Mouse (Mus musculus): Measurements from ENCODE around the gene Mesd.
A peak's percentile ranks its signal among the peaks of the same experiment; 100 is the strongest.

Mesd gene

GRCm38 (mm10) chr7:83884021-83884658 lies at the start of gene Mesd, which contains the start of gene Tlnrd1:
Gene Mesd (plus strand): TSS chr7:83884466.
Gene Tlnrd1 (minus strand): TSS chr7:83884305.
- DNase-seq, result peak; percentile 87

GRCm38 (mm10) chr7:83838525-83839224 lies 45.6 kb upstream of the Mesd start:
- no peak for DNase-seq

GRCm38 (mm10) chr7:83840076-83840475 lies 44.2 kb upstream of the Mesd start:
- no peak for DNase-seq

DNA sequence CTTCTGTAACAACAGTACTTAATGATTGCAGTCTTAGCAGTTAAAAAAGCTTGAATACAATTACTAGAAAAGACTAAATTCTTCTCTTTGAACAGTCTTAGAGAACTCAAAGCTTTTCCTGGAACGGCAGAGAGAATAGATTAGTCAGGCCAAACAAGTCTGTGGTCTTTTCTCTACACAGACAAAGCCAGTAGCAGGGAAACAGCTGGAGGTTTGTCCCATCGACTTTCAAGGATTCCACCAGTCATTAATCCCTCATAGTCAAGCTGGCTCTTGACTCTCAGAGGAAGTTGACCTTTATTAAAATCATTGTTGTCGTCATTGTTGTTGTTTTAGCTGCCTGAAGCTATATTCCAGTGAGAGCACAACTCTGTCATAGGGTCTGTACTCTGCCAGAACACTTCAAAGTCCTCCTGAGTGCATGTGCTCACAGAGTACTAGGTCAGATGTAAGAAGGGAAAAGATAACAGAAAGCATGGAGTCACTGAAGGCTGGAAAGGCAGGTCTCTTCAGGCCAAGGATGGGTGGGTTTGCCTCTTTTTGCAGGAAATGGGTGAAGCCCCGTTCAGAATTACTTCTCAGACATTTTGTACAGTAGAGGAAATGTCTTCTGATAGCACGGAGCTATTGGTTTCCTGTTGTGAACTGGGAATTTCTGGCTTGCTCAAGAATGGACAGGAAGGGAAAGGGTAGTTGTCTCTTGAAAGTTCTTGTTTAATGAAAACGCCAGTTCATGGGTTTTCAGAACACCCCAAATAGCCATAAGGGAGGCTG lies 41.6 kb upstream of the Mesd start:
- no peak for DNase-seq

DNA sequence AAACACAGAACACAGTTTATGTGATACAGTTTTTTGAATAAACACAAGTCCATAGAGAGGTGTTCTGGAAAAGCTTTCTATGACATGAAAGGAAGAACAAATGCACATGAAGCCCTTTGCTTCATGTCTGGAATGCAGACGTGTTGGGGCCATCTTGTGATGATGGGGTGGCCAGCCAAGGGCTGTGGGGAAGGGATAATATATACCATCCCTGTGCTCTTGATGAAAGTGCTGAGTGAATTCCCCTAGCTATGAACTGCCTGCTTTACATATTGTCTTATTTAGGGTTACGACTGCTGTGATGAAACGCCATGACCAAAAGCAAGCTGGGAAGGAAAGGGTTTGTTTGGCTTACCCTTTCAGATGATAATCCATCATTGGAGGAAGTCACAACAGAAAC lies 39.5 kb upstream of the Mesd start:
- no peak for DNase-seq

DNA sequence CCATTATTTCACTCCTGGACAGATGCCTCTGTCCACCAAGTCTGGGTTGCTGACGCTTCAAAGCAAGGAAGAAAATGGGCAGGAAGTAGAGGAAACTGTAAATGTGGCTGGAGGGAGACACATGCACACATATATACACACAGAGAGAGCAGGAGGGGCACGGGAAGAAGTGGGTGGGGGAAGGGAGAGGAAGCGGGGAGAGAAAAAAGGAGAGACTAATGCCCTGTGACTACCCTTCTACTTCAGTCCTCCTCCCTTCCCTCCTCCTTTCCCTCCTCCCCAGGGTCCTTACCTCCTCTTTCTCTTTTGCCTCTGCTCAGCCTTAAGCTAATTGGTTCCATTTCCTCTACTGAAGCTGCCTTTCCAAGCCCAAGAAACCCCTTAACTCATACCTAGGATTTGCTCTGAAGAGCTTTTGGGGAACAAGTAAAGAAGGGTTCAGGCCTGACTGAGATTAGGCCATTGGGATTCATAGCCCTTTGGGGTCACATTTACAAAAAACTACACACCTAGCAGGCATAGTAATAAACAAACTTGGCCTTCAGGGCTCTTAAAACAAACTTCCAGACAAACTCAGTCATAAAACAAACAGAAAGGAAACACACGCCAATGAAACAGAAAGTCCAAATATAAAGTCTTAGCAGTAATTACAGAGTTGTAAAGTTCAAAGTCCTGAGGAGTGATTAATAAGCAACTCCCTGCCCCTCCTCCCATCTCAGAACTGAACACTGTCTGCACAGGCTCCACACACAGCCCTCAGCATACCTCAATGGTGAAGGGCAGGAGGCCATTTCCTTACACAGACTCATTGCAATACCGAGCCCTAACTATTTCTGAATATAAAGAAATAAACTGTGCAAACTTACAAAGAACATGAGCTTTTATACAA lies 36.8 kb upstream of the Mesd start:
- DNase-seq, result peak; percentile 11

GRCm38 (mm10) chr7:83851569-83852380 lies 32.5 kb upstream of the Mesd start:
- no peak for DNase-seq

DNA sequence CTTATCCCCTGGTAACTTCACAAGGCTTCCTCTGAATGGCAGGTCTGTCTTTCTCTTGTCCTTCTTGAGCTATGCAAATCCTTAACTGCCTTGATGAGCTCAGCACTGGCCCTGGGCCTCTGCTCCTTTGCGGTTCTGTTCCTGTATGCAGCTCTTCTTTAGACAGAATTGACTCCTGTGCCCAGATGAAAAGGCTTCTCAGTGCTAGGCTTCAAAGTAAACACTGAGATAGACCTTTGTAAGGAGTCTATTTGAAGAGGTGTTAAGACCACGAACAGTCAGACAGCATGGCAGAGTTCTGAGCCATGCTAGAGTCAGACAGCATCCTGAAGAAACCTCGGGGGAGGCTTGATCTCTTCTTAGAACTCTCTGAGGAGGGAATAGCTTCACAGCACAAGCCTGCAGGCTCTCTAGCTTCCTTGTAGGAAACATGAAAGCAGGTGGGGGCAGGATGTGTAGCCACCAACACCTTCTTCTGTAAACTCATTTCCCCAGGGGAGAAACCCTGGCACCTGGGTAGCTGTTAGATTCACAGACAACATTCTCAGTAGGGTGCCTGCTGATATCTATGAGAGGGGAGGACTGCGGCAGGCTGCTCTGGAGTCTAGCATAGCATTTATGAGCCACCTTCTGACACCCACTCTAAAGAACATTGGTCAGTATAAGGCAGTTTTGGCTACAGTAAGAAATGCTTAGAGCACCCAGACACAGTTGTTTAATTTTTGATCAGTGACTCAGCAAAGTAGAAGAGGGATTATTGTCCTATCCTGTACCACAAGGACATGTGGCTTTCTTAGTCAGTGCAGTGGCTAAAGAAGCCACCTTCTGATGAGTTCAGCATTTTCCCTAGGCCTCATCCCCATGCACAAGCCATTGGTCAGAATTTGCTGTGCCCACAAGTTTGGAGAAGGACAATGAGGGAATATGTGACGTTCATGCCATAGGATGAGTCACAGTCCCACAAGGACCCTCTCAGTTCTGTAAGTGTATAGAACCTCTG lies 31.6 kb upstream of the Mesd start:
- peak; percentile 23 for DNase-seq

DNA sequence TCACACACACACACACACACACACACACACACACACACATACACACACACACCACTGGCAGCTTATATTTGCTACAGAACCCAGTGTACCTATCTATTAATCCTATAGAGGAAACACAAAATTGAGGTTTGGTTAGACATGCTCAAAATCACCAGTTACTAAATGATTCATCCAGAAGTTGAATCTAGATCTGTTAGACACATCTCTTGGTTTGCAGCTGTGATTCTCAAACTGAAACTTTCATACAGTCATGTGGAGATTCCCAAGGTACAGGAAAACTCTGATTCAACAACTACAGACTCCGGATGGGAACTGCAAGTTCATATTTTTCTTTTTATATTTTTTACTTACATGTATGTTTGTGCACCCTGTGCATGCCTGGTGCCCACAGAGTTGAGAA lies 29.1 kb upstream of the Mesd start:
- DNase-seq, result no peak

DNA sequence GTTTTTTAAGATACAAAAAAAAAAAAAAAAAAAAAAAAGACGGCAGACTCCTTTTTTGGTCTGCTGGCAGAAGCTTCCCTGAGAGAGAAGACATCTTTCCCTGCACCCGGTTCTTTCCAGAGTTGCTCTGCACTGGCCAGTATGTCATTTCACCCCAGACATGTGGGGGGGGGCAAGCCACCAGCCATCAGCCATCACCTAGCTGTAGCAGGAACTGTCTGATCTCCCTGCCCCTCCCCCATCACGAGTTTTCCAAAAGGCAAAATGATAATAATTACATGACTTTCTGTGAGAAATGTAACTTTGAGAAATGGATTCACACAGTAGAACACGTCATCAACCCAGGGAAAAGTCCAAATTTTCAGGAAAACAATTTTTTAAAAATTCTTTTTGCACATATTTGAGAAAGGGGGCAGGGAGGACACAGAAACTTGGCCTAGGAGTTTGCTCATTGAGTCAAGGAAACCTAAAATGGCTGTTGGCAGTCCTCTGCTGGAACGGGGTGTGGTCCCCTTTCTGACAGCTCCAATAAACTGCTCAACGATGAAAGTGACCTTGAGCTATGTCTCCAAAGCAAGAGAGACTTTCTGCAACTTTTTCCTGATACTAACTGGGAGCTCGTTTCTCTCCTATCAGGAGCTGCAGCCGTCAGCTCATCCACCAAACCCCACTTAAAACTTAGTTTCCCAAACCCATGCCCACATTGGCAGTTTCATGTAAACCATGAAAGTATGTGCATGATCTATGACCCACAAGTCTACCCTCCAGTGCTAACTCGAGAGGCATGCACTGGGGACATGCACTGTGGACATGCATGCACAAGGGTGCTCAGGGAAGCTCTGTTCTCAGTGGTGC lies 27.7 kb upstream of the Mesd start:
- DNase-seq, result no peak

- no peak for DNase-seq
Observed at GRCm38 (mm10) chr7:83857208-83857488, 27.1 kb upstream of the Mesd start.

GRCm38 (mm10) chr7:83857921-83858320 lies 26.3 kb upstream of the Mesd start:
- DNase-seq, result no peak

DNA sequence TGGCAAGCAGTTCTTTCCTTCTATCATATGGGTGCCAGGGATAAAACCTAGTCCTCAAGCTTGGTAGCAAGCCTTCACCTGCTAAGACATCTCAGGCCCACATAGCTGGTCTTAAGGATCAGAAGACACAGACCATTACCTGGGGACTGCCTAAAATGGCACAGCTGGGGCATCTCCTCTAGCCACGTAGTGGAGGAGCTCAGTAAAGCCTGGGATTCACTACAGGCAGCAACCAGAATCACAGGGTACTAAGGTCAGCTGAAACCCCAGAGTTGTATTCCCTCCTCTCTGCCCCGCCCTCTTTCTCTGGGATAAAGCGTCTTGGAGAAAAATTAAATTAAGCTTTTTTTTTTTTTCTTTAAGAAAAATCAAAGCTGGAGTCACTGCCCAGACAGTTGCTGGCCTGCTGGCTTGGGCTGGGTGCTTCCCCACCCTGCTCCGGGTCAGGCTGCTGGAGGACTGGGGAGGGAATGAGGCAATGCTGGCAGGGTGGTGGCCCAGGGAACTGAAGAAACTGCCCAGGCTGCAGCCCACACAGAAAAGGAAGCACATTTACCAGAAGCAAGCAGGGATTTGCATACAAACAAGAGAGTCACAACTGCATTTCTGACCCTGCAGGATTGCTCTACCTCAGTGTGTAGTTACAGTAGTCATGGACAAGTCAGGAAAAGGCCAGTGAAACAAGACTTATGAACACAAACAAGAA lies 24.7 kb upstream of the Mesd start:
- DNase-seq, result no peak

DNA sequence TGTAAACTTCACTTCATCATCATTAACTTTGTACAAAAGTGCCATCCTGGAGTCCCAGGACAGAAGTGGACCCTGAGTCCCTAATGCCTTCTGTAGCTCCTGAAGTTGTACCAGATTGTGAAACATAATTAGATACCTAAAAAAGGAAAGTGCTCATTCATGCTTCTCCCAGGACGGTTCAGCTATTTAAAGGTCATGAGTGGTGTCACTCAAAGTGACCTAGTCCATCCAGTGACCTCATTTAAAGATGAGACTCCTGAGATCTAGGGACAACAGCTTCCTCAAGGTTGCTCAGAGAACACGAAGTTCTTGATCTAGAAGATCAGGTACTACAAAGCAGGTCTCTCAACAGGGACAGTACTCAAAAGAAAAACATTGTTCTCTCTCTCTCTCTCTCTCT lies 20.7 kb upstream of the Mesd start:
- no peak for DNase-seq

- DNase-seq, result no peak
Observed at GRCm38 (mm10) chr7:83868200-83868599, 16.1 kb upstream of the Mesd start.

- DNase-seq, result no peak
Observed at GRCm38 (mm10) chr7:83869839-83870543, 14.3 kb upstream of the Mesd start.

- DNase-seq, result no peak
Observed at GRCm38 (mm10) chr7:83877088-83877487, 7.2 kb upstream of the Mesd start.

DNA sequence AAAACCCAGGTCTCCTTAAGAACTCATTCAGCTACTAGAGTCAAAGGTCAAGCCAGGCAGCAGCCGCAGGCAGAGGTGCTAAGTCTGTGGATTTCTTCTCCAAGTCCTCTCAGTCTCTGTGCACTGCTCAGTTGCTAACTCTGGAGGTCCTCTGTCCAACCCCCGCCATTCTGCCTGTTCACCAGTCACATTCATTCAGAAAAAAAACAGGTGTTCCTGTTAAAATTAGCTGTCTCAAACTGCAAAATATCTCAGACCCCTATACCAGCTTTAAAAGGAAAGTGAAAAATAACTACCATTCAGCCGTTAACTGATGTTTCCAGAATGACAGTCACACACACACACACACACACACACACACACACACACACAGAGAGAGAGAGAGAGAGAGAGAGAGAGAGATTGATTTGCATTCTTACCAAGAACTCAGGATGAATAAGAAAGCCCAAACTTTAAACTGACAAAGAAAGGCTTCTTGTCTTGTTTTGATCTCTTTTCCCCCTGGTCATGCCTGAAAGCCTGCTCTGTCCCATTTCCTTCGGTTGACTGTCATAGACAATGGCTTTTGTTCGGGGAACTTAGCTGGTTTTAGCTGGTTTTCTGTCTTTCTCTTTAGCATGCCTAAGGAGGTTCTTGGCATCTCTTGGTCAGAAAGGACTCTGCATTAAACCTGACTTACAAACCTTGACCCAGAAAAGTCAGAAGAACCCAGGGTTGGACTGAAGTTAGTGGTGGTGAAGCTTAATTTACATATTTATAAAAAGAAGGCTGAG lies 5.4 kb upstream of the Mesd start:
- DNase-seq, result no peak

Measured in thymus, postnatal 25 days (tissue).